Mouse (Mus musculus) limb, embryonic 11.5 days (tissue): ENCODE data around the gene Rapgef5. TPM values are rescaled to one million over a fixed set of nuclear protein-coding genes. Genes with fewer than 3 reads are reported as not detected.

Experiments used
- ATAC-seq: fragments of 200-750 bp; cut with Nextera tagmentation; 2 replicates; pipeline ENCODE4 v1.8.0; 2017; ENCODE audit warnings: low read depth; ENCODE audit not compliant: insufficient number of reproducible peaks, low FRiP score, low TSS enrichment
- DNase-seq: peaks from one replicate; pipeline ENCODE4 v3.0.0-alpha.2; 2015; ENCODE audit warnings: low spot score
- H3K27ac ChIP-seq: fragments of 300-500 bp; sonication (generic); replicated peaks from 2 replicates; pipeline ENCODE4 v1.5.1; 2014; ENCODE audit warnings: low read depth, mild to moderate bottlenecking, low read length
- H3K27me3 ChIP-seq: fragments of 300-500 bp; sonication (generic); 2 replicates; pipeline ENCODE4 v1.6.1; 2014; ENCODE audit warnings: mild to moderate bottlenecking, low read length, mixed read lengths; ENCODE audit not compliant: control insufficient read depth, insufficient read depth
- H3K36me3 ChIP-seq: fragments of 300-500 bp; sonication (generic); 2 replicates; pipeline ENCODE4 v1.6.1; 2014; ENCODE audit warnings: mild to moderate bottlenecking, low read length, moderate library complexity, mixed read lengths; ENCODE audit not compliant: control insufficient read depth, insufficient read depth
- H3K4me1 ChIP-seq: fragments of 300-500 bp; sonication (generic); 2 replicates; pipeline ENCODE4 v1.6.1; 2014; ENCODE audit warnings: low read length, mixed read lengths; ENCODE audit not compliant: control insufficient read depth, insufficient read depth
- H3K4me2 ChIP-seq: fragments of 300-500 bp; sonication (generic); 2 replicates; pipeline ENCODE4 v1.6.1; 2014; ENCODE audit warnings: low read depth, mild to moderate bottlenecking, moderate library complexity; ENCODE audit not compliant: severe bottlenecking
- H3K4me3 ChIP-seq: fragments of 300-500 bp; sonication (generic); 2 replicates; pipeline ENCODE4 v1.5.1; 2014; ENCODE audit warnings: low read depth, low read length
- H3K9ac ChIP-seq: fragments of 300-500 bp; sonication (generic); 2 replicates; pipeline ENCODE4 v1.6.1; 2014; ENCODE audit warnings: mild to moderate bottlenecking, low read length
- H3K9me3 ChIP-seq: fragments of 300-500 bp; sonication (generic); 2 replicates; pipeline ENCODE4 v1.6.1; 2016; ENCODE audit warnings: low read length; ENCODE audit not compliant: control insufficient read depth
- WGBS: fragments of 180-500 bp; shearing (Covaris S2); extraction: QIAGEN DNeasy Blood & Tissue Kit; methylation state at CpG from one replicate; pipeline ENCODE4 v1.1.7; 2014; 5-methylcytosine and 5-hydroxymethylcytosine counted together
- polyA plus RNA-seq: library from polyadenylated mRNA; unstranded; fragments of >200 nt; fragmentation: Nextera tagmentation; extraction: Ambion mirVana; gene quantifications from 2 replicates; pipeline ENCODE4 v1.2.1, GENCODE M21; 2014

The Rapgef5 gene
- polyA plus RNA-seq, 1 experiment from 2014 or later: 7.4 TPM

DNA sequence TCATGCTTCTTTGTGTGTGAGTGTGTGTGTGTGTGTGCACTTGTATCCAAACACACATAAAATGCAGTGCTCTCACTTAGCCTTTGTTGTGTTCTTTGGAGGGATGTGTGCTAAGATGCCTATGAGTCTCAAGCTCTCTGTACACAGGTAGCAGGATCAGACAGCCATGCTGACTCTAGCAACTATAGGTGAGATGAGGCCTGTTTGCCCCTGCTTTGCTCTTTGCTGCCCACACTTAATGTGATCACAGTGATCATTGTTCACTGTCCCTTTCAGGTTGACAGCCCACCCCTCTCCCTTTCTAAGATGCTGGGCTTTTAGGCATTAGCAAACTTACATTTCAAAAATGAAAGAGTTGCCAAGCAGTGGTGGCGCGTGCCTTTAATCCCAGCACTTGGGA is 158.2 kb downstream of the Rapgef5 start:
- DNase-seq (no peak), ATAC-seq (no peak)
- H3K27ac ChIP-seq: no peak overlapping the region
- H3K27me3 ChIP-seq: no peaks in the 10 kb centered on the region
- H3K36me3 ChIP-seq: no peaks in the 10 kb centered on the region
- H3K9ac ChIP-seq: no peak overlapping the region
- no peak overlapping the region for H3K4me3 ChIP-seq
- H3K4me2 ChIP-seq: no peak overlapping the region
- H3K4me1 ChIP-seq: no peaks in the 10 kb centered on the region
- H3K9me3 ChIP-seq: no peaks in the 10 kb centered on the region
- 92% methylated on average over 2 of the region's 2 CpGs for WGBS

DNA sequence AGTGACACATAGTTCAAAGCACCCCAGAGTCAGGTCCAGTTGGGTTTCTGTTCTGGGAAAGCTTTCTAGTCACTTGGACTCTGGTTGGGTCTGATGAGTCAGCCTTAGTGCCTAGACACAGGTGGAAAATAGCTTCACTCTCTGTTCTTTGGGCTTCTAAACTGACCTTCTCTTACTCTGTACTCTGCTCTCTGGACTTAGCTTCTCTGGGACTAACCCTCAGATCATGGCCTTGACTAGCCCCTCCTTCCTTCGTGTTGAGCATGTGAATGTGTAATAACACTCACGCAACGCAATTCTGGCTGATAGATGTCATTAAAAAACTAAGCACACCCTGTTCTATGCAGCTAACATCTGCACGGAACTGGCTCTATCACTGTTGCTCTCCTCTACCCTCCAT is 160.0 kb downstream of the Rapgef5 start:
- no peak for DNase-seq
- 88% methylated on average over 4 of the region's 4 CpGs for whole genome bisulfite sequencing
- H3K27ac ChIP-seq: no peak overlapping the region
- no peak for ATAC-seq
- no peaks in the 10 kb centered on the region for H3K36me3 ChIP-seq
- no peak overlapping the region for H3K9ac ChIP-seq
- no peak overlapping the region for H3K4me2 ChIP-seq
- no peaks in the 10 kb centered on the region for H3K4me1 ChIP-seq
- H3K27me3 ChIP-seq: no peaks in the 10 kb centered on the region
- no peaks in the 10 kb centered on the region for H3K9me3 ChIP-seq
- H3K4me3 ChIP-seq: no peak overlapping the region

DNA sequence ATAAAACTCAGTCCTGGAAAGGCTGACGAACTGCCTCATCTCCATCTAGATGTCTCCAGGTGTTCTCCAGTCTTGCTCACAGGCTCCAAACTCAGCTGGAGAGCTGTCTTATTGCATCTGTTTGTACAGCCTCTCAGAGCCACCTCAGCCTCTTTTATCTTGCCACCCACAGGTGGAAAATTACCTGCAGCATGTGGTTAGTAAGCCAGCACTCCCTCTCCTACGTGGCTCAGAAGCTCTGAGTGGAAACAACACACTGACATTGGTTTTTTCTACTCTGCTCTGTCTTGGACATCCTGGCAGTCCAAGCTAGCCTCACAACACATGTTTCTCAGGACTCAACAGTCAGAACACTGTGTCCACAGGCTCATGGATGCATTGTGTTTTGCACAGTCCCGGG is 162.6 kb downstream of the Rapgef5 start:
- Histone ChIP-seq H3K9ac (no peak overlapping the region), H3K27ac (no peak overlapping the region), H3K4me2 (no peak overlapping the region), H3K4me1 (no peaks in the 10 kb centered on the region), H3K27me3 (no peaks in the 10 kb centered on the region), H3K4me3 (no peak overlapping the region), H3K9me3 (no peaks in the 10 kb centered on the region), H3K36me3 (no peaks in the 10 kb centered on the region)
- no peak for ATAC-seq
- WGBS: 78% methylated on average over 3 of the region's 3 CpGs
- DNase-seq: no peak

DNA sequence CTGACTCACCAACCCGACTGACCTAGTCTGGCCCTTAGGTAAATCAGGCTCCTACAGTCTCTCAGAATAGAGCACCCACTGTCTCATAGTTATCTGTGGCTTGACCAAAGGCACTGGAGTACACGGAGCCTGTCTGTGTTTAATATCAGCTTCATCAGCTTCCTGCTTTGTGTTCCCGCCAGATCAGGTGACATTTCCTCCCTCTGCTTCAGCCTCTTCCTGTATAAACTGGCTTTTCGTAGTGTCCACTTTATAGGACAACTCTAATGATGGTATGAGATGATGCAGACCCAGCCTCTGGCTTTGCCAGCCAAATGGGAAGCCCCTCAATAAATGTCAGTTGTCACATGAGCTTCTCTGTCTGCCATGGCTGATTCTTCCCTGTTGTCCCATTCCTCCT is 163.5 kb downstream of the Rapgef5 start:
- peaks cover 6% of the 10 kb centered on the region for H3K4me1 ChIP-seq
- H3K4me3 ChIP-seq: no peak overlapping the region
- no peak overlapping the region for H3K9ac ChIP-seq
- no peaks in the 10 kb centered on the region for H3K36me3 ChIP-seq
- H3K27ac ChIP-seq: no peak overlapping the region
- 69% methylated on average over 4 of the region's 4 CpGs for WGBS
- no peak for ATAC-seq
- no peak for DNase-seq
- no peaks in the 10 kb centered on the region for H3K27me3 ChIP-seq
- no peak overlapping the region for H3K4me2 ChIP-seq
- H3K9me3 ChIP-seq: no peaks in the 10 kb centered on the region

DNA sequence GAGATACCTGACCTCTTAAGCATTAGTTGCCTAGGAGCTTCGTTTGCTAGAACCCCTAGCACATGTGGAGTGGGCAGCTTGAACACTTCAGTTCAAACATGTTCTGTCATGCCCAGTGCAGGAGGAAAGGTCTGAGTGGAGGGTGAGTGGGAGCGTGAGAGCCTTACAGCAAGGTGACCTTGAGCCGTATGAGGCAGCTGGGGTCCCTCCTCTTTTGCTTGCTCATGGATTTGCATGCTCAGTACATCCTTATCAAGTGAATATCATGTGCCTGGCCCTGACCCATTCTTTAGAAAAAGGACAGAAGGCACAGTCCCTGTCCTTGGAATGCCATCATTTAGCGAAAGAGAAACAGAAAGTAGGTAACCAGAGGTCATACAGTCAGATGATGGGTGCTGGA is 165.0 kb downstream of the Rapgef5 start:
- H3K9ac ChIP-seq: no peak overlapping the region
- DNase-seq (no peak), ATAC-seq (no peak)
- no peaks in the 10 kb centered on the region for H3K27me3 ChIP-seq
- H3K36me3 ChIP-seq: no peaks in the 10 kb centered on the region
- peaks cover 6% of the 10 kb centered on the region for H3K4me1 ChIP-seq
- H3K4me3 ChIP-seq: no peak overlapping the region
- WGBS: 87% methylated on average over 4 of the region's 4 CpGs
- H3K4me2 ChIP-seq: no peak overlapping the region
- no peaks in the 10 kb centered on the region for H3K9me3 ChIP-seq
- no peak overlapping the region for H3K27ac ChIP-seq

DNA sequence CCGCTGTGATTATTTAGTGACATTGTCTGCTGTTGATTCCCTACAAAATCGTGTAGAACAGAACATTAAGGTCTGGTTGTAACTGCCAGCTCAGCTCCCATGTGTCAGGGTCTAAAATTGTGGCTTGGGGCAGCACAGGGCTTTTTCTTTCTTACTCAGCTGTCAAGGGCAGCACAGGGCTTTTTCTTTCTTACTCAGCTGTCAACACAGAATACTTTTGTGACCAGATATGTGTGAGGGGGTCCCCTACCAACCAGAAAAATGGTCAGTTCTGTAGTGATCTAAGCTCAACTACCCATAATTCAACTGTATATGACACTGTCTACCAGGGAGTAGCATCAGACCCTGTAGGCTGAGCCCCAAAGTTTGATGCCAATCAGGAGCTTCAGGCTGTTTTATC is 167.1 kb downstream of the Rapgef5 start:
- peaks cover 6% of the 10 kb centered on the region for H3K4me1 ChIP-seq

DNA sequence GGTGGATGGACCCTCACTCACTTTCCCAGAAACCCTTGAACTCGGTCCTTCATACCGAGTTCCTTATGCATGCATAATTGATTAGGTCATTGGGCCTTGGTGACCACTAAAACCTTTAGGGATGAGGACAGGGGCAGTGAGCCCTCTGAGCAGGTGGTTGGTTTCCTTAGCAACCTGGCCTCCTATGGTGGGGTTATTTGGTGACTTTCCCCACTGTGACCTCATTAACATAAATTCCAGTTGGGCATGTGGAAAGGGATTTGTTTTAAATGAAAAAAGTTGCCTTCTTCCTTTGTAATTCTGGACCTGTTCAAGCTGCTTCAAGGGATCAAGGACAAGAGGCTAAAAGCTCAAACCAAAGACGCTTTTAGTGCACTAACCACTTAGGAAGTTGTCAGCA is 167.7 kb downstream of the Rapgef5 start:
- no peak for ATAC-seq

More for the DNA sequence above, 167.1 kb downstream of the Rapgef5 start:
- no peaks in the 10 kb centered on the region for H3K9me3 ChIP-seq
- no peak overlapping the region for H3K9ac ChIP-seq
- DNase-seq (no peak), ATAC-seq (no peak)
- H3K4me2 ChIP-seq: no peak overlapping the region
- H3K27me3 ChIP-seq: no peaks in the 10 kb centered on the region
- H3K36me3 ChIP-seq: no peaks in the 10 kb centered on the region
- no peak overlapping the region for H3K4me3 ChIP-seq
- WGBS: 81% methylated on average over 2 of the region's 2 CpGs
- no peak overlapping the region for H3K27ac ChIP-seq

DNA sequence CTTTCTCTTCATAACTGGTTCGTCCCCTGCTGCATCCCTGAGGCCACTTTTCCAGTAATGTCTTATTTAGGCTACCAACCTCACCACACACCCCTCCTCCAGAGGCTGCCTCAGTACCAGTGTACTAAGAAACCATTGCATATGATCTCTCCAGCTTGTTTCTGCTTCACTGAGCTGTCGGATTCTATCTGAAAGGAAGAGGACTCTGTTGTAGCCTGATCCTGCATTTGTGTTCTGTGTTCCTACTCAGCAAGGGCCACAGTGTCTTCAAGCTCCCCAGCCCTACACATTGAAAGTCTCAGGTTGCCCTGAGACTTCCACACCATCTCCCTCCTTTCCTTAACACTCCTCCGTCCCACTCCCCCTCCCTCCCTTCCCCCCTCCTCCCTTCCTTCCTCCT is 168.5 kb downstream of the Rapgef5 start:
- H3K36me3 ChIP-seq: no peaks in the 10 kb centered on the region
- no peak overlapping the region for H3K4me2 ChIP-seq
- whole genome bisulfite sequencing: 21% methylated on average over 3 of the region's 3 CpGs
- no peak for ATAC-seq
- no peaks in the 10 kb centered on the region for H3K27me3 ChIP-seq
- H3K27ac ChIP-seq: no peak overlapping the region
- DNase-seq: no peak
- peaks cover 6% of the 10 kb centered on the region for H3K4me1 ChIP-seq
- H3K9ac ChIP-seq: no peak overlapping the region
- no peak overlapping the region for H3K4me3 ChIP-seq
- H3K9me3 ChIP-seq: no peaks in the 10 kb centered on the region

More for the DNA sequence above, 167.7 kb downstream of the Rapgef5 start:
- no peak overlapping the region for H3K9ac ChIP-seq
- no peak overlapping the region for H3K4me2 ChIP-seq
- WGBS: 21% methylated on average over 3 of the region's 3 CpGs
- H3K4me1 ChIP-seq: peaks cover 6% of the 10 kb centered on the region
- no peak overlapping the region for H3K27ac ChIP-seq
- H3K4me3 ChIP-seq: no peak overlapping the region
- no peak for DNase-seq
- no peaks in the 10 kb centered on the region for H3K36me3 ChIP-seq
- H3K27me3 ChIP-seq: no peaks in the 10 kb centered on the region
- H3K9me3 ChIP-seq: no peaks in the 10 kb centered on the region

DNA sequence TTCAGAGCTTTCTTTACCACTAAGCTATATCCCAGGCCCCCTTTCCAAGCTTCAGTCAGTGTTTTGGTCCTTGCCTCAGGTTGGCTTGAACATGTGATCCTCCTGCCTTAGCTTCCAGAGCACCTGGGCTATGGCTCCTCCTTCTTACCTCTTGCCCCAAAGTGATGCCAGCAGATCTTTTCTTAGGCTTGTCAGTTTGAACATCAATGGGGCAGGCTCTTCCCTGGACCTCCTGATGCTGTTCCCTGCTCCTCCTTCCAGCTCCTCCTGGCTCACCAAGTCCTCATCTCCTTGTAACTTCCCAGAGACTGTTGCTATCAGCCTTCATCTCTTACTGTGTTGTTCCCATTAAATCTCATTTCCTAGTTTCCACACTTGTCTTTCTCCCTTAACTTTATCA is 169.1 kb downstream of the Rapgef5 start:
- H3K9ac ChIP-seq: no peak overlapping the region
- H3K4me3 ChIP-seq: no peak overlapping the region
- no peaks in the 10 kb centered on the region for H3K9me3 ChIP-seq
- no peaks in the 10 kb centered on the region for H3K36me3 ChIP-seq
- no peak overlapping the region for H3K27ac ChIP-seq
- peaks cover 6% of the 10 kb centered on the region for H3K4me1 ChIP-seq
- no peak overlapping the region for H3K4me2 ChIP-seq
- no peak for ATAC-seq
- H3K27me3 ChIP-seq: no peaks in the 10 kb centered on the region
- DNase-seq: no peak
